Mouse (Mus musculus) limb, embryonic 10.5 days (tissue): Measurements from ENCODE around the gene Zfp93. TPM values are rescaled to one million over a fixed set of nuclear protein-coding genes. Genes with fewer than 3 reads are reported as not detected.

ENCODE experiments used
- DNase-seq: peaks from one replicate; pipeline ENCODE4 v3.0.0-alpha.2; 2017; ENCODE audit warnings: low spot score
- H3K27ac ChIP-seq: fragments of 300-500 bp; sonication (generic); 2 replicates; pipeline ENCODE4 v1.5.1; 2016; ENCODE audit warnings: mild to moderate bottlenecking
- H3K27me3 ChIP-seq: fragments of 300-500 bp; sonication (generic); 2 replicates; pipeline ENCODE4 v1.6.1; 2016; ENCODE audit warnings: low read depth, mild to moderate bottlenecking; ENCODE audit not compliant: poor library complexity, severe bottlenecking
- H3K36me3 ChIP-seq: fragments of 300-500 bp; sonication (generic); 2 replicates; pipeline ENCODE4 v1.6.1; 2016; ENCODE audit warnings: mild to moderate bottlenecking, moderate library complexity
- H3K4me1 ChIP-seq: fragments of 300-500 bp; sonication (generic); 2 replicates; pipeline ENCODE4 v1.6.1; 2016
- H3K4me3 ChIP-seq: fragments of 300-500 bp; sonication (generic); 2 replicates; pipeline ENCODE4 v1.5.1; 2016; ENCODE audit warnings: mild to moderate bottlenecking, moderate library complexity
- H3K9me3 ChIP-seq: fragments of 300-500 bp; sonication (generic); replicated peaks from 2 replicates; pipeline ENCODE4 v1.6.1; 2016; ENCODE audit warnings: mild to moderate bottlenecking
- WGBS: fragments of 180-500 bp; shearing (Covaris S2); methylation state at CpG from one replicate; pipeline ENCODE4 v1.1.7; 2016; 5-methylcytosine and 5-hydroxymethylcytosine counted together
- polyA plus RNA-seq: library from polyadenylated mRNA; unstranded; fragments of >200 nt; fragmentation: Nextera tagmentation; extraction: Ambion mirVana; gene quantifications from 2 replicates; pipeline ENCODE4 v1.2.1, GENCODE M21; 2016

Zfp93 gene
- polyA plus RNA-seq, 1 experiment from 2014 or later: 10.8 TPM

DNA sequence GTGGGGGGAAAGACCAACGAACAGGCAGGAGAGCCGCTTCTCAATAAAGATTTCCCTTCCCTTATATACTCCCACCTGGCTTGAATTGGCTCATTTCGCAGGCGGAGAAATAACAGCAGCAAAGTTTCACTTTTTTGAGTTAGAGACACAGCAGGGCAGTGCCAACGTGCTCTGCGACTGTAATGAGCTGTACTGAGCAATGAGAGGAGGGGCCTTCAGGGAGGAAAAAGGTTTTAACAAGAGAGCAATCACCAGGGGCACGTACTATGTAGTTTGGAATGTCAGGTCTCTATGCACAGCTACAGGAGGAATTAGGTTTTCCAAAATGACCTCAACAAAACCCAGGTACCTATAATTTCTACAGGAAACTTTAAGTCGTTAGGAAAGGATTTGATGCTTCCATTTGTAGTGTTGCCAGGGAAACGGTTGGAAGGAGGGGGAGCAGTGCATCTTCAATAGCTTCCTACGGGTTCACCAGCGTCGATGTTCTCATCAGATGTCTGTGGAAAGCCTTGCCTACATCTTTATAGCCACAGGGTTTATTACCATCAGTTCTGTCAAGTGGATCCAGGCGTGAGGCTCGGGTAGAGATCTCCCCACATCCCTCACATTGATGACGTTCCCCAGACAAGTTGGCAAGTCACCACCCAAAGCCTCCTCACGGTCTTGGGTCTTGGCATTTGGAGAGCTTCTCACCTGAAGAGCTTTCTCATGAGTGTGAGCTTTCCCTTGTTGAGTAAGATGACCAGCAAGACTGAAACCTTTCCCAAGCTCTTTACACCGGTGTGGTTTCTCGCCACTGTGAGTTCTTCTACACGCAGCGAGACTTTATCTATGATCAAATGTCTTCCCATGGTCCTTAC, 56.3 kb downstream of the Zfp93 start:
- peaks cover 4% of the 10 kb centered on the region; the same call in 1 of the 2 replicates for H3K4me1 ChIP-seq
- H3K27me3 ChIP-seq: no peaks in the 10 kb centered on the region
- no peaks in the 10 kb centered on the region for H3K36me3 ChIP-seq
- WGBS: 51% methylated on average over 20 of the region's 20 CpGs
- no peak for DNase-seq
- H3K4me3 ChIP-seq: peak overlapping the region; percentile 47
- peak overlapping the region; percentile 69 for H3K27ac ChIP-seq
- H3K9me3 ChIP-seq: no peaks in the 10 kb centered on the region

Other genes starting within 250 kb of the Zfp93 start
- not detected in 2 replicates for gene Vmn1r183, start 217.2 kb upstream of the Zfp93 start, polyA plus RNA-seq
- 26.8 and 30.2 TPM in 2 replicates for gene Zfp180, start 188.5 kb upstream of the Zfp93 start, polyA plus RNA-seq
- 2.5 and 4.3 TPM in 2 replicates for gene Zfp112, start 158.1 kb upstream of the Zfp93 start, polyA plus RNA-seq
- 12.7 and 15.7 TPM in 2 replicates for gene Zfp235, start 136.3 kb upstream of the Zfp93 start, polyA plus RNA-seq
- gene Zfp114, start 95.4 kb upstream of the Zfp93 start, polyA plus RNA-seq: 5.0 and 5.6 TPM in 2 replicates
- gene Zfp111, start 59.0 kb upstream of the Zfp93 start, polyA plus RNA-seq: 9.9 and 11.5 TPM in 2 replicates
- gene Zfp109, start 32.9 kb upstream of the Zfp93 start, polyA plus RNA-seq: 6.7 and 7.0 TPM in 2 replicates
- 2.6 and 3.2 TPM in 2 replicates for gene Zfp108, start 15.6 kb upstream of the Zfp93 start, polyA plus RNA-seq
- 41.4 and 54.7 TPM in 2 replicates for gene Zfp61, start 30.8 kb downstream of the Zfp93 start, polyA plus RNA-seq
- 12.1 and 15.9 TPM in 2 replicates for gene Zfp94, start 46.2 kb downstream of the Zfp93 start, polyA plus RNA-seq
- gene Tescl, start 63.5 kb downstream of the Zfp93 start, polyA plus RNA-seq: not detected in 2 replicates
- not detected in 2 replicates for gene Lypd5, start 78.8 kb downstream of the Zfp93 start, polyA plus RNA-seq
- gene Kcnn4, start 99.8 kb downstream of the Zfp93 start, polyA plus RNA-seq: 3.6 and 4.0 TPM in 2 replicates
- 28.3 and 29.0 TPM in 2 replicates for gene Smg9, start 129.2 kb downstream of the Zfp93 start, polyA plus RNA-seq
- gene Irgc1, start 181.9 kb downstream of the Zfp93 start, polyA plus RNA-seq: not detected in 2 replicates
- gene Plaur, start 192.1 kb downstream of the Zfp93 start, polyA plus RNA-seq: 2.2 and 2.5 TPM in 2 replicates
- 2.9 and 4.5 TPM in 2 replicates for gene Cadm4, start 211.6 kb downstream of the Zfp93 start, polyA plus RNA-seq
- gene Zfp428, start 236.6 kb downstream of the Zfp93 start, polyA plus RNA-seq: 107 and 130 TPM in 2 replicates
- 1.0 and 1.4 TPM in 2 replicates for gene AC161166.1, start 242.0 kb downstream of the Zfp93 start, polyA plus RNA-seq